Mouse (Mus musculus) embryo, embryonic 10 days (tissue): ENCODE results near the gene Efna2.

ENCODE experiments used
- DNase-seq: peaks from one replicate; pipeline ENCODE4 v3.0.0-alpha.2; 2015; ENCODE audit warnings: low spot score

Gene Efna2

GRCm38 (mm10) chr10:80168038-80168661, 11.1 kb upstream of the Efna2 start:
- peak; percentile 96 for DNase-seq

- no peak for DNase-seq
Measured at GRCm38 (mm10) chr10:80169070-80169469, 10.2 kb upstream of the Efna2 start.

GRCm38 (mm10) chr10:80169651-80170050, 9.6 kb upstream of the Efna2 start:
- DNase-seq: no peak

GRCm38 (mm10) chr10:80170052-80170451, 9.2 kb upstream of the Efna2 start:
- DNase-seq: no peak

GRCm38 (mm10) chr10:80170601-80171021, 8.7 kb upstream of the Efna2 start:
- DNase-seq: no peak

- DNase-seq: no peak
Measured at GRCm38 (mm10) chr10:80171252-80171651, 8.0 kb upstream of the Efna2 start.

GRCm38 (mm10) chr10:80171760-80172526, 7.3 kb upstream of the Efna2 start:
- no peak for DNase-seq

GRCm38 (mm10) chr10:80172527-80173292, 6.6 kb upstream of the Efna2 start, which contains the start of gene 1600002K03Rik:
Gene 1600002K03Rik, plus strand, starts transcription at chr10:80172944.
- peak; percentile 92 for DNase-seq

GRCm38 (mm10) chr10:80173358-80173757, 5.9 kb upstream of the Efna2 start:
- no peak for DNase-seq

- no peak for DNase-seq
Measured at GRCm38 (mm10) chr10:80173955-80174640, 5.2 kb upstream of the Efna2 start.

GRCm38 (mm10) chr10:80174705-80175104, 4.6 kb upstream of the Efna2 start:
- peak; percentile 73 for DNase-seq

- peak; percentile 76 for DNase-seq
Measured at GRCm38 (mm10) chr10:80175536-80176269, 3.6 kb upstream of the Efna2 start.

- DNase-seq: no peak
Measured at GRCm38 (mm10) chr10:80176270-80176834, 2.9 kb upstream of the Efna2 start.

- DNase-seq: no peak
Measured at GRCm38 (mm10) chr10:80177441-80178279, 1.6 kb upstream of the Efna2 start.

- DNase-seq: no peak
Measured at GRCm38 (mm10) chr10:80180288-80180687, 1.0 kb downstream of the Efna2 start.

GRCm38 (mm10) chr10:80180823-80181222, 1.5 kb downstream of the Efna2 start:
- no peak for DNase-seq

GRCm38 (mm10) chr10:80182547-80182946, 3.3 kb downstream of the Efna2 start:
- DNase-seq: no peak

- no peak for DNase-seq
Measured at GRCm38 (mm10) chr10:80186649-80187048, 7.4 kb downstream of the Efna2 start.

GRCm38 (mm10) chr10:80187739-80188138, 8.5 kb downstream of the Efna2 start:
- DNase-seq: no peak

- DNase-seq: no peak
Measured at GRCm38 (mm10) chr10:80188453-80189024, 9.3 kb downstream of the Efna2 start.
